Mouse (Mus musculus) CD4-positive naive resting alpha-beta T cell, adult 76 days (primary cell): ENCODE measurements around the gene Rnf32. TPM values are rescaled to one million over a fixed set of nuclear protein-coding genes. Genes with fewer than 3 reads are reported as not detected.

Source experiments
- total RNA-seq: library from RNA; stranded (reverse); gene quantifications from one replicate; pipeline ENCODE4 v1.2.4, GENCODE M21; 2023

The Rnf32 gene
- total RNA-seq = 12.7 TPM

GRCm38 (mm10) chr5:29195570-29196263 is at the start of gene Rnf32:
Gene Rnf32 (plus strand): TSS chr5:29195992.

Other genes with a start within 250 kb of the Rnf32 start
- 4.7 TPM for gene Lmbr1, start 182.4 kb downstream of the Rnf32 start, total RNA-seq
- gene Nom1, start 238.7 kb downstream of the Rnf32 start, total RNA-seq = 24.4 TPM